Mouse (Mus musculus) cortical plate, adult 2 months (tissue): Measurements from ENCODE around the gene Rnf26. TPM values are rescaled to one million over a fixed set of nuclear protein-coding genes. Genes with fewer than 3 reads are reported as not detected.

Source experiments
- H3K27ac ChIP-seq: fragments of 200-500 bp; 2 replicates; pipeline ENCODE4 v1.5.1; 2012; ENCODE audit warnings: low read length, control low read depth, inconsistent platforms; ENCODE audit not compliant: insufficient read depth
- H3K4me1 ChIP-seq: fragments of 200-500 bp; 2 replicates; pipeline ENCODE4 v1.6.1; 2011; ENCODE audit warnings: low read length; ENCODE audit not compliant: control insufficient read depth, insufficient read depth
- H3K4me3 ChIP-seq: fragments of 200-500 bp; 2 replicates; pipeline ENCODE4 v1.5.1; 2011; ENCODE audit warnings: mild to moderate bottlenecking, low read length, control low read depth; ENCODE audit not compliant: insufficient read depth
- CTCF ChIP-seq: fragments of 200-500 bp; IDR thresholded peaks from 2 replicates; pipeline ENCODE4 v1.5.1; 2011; ENCODE audit warnings: mild to moderate bottlenecking, control low read depth, low read length; ENCODE audit not compliant: insufficient read depth; ENCODE audit errors: extremely low read depth
- POLR2A ChIP-seq: fragments of 200-500 bp; IDR thresholded peaks from 2 replicates; pipeline ENCODE4 v1.6.1; 2011; ENCODE audit warnings: mild to moderate bottlenecking, low read length, control low read depth; ENCODE audit not compliant: insufficient read depth; ENCODE audit errors: extremely low read depth
- polyA plus RNA-seq: library from polyadenylated mRNA; depleted of rRNA; stranded (reverse); fragments of >200 nt; gene quantifications from 2 replicates; pipeline ENCODE4 v1.2.3, GENCODE M21; 2012

Rnf26 gene
- polyA plus RNA-seq, 1 experiment, result 29.5 TPM

- Histone ChIP-seq H3K27ac (peak overlapping the region; percentile 87), H3K4me1 (peaks cover 15% of the 10 kb centered on the region), H3K4me3 (peak overlapping the region; percentile 53)
- TF ChIP-seq CTCF (no peak), POLR2A (no peak)
Measured at GRCm38 (mm10) chr9:44085276-44085675, 28.0 kb downstream of the Rnf26 start.

GRCm38 (mm10) chr9:44084659-44085229 lies 28.6 kb downstream of the Rnf26 start:
- Histone ChIP-seq H3K4me3 (peak overlapping the region; percentile 53), H3K27ac (peak overlapping the region; percentile 87)
- peak; percentile 77 for TF ChIP-seq POLR2A
- TF ChIP-seq CTCF, result no peak

GRCm38 (mm10) chr9:44084236-44084635 lies 29.1 kb downstream of the Rnf26 start:
- Histone ChIP-seq H3K4me3 (peak overlapping the region; percentile 53), H3K4me1 (peaks cover 21% of the 10 kb centered on the region), H3K27ac (peak overlapping the region; percentile 85)
- TF ChIP-seq CTCF (no peak), POLR2A (no peak)

More at GRCm38 (mm10) chr9:44084659-44085229, 28.6 kb downstream of the Rnf26 start:
- H3K4me1 ChIP-seq, result peaks cover 18% of the 10 kb centered on the region

GRCm38 (mm10) chr9:44083392-44084121 lies 29.8 kb downstream of the Rnf26 start:
- Histone ChIP-seq H3K4me1 (peaks cover 22% of the 10 kb centered on the region), H3K27ac (peak overlapping the region; percentile 85), H3K4me3 (peak overlapping the region; percentile 53)
- TF ChIP-seq CTCF (no peak), POLR2A (0 out of 2 replicates have a peak, but pooled peaks have one; percentile 17)

- TF ChIP-seq CTCF (no peak), POLR2A (no peak)
- H3K27ac ChIP-seq, result no peak overlapping the region
- no peak overlapping the region for H3K4me3 ChIP-seq
- H3K4me1 ChIP-seq, result peaks cover 24% of the 10 kb centered on the region
Measured at GRCm38 (mm10) chr9:44082266-44082665, 31.1 kb downstream of the Rnf26 start.

- TF ChIP-seq CTCF (no peak), POLR2A (no peak)
- H3K4me3 ChIP-seq, result no peak overlapping the region
- no peak overlapping the region for H3K27ac ChIP-seq
- peaks cover 24% of the 10 kb centered on the region for H3K4me1 ChIP-seq
Measured at GRCm38 (mm10) chr9:44081581-44081980, 31.7 kb downstream of the Rnf26 start.

- no peak for TF ChIP-seq CTCF
- TF ChIP-seq POLR2A, result no peak
- peaks cover 24% of the 10 kb centered on the region for H3K4me1 ChIP-seq
- H3K27ac ChIP-seq, result peak overlapping the region; percentile 78; the same call in 1 of the 2 replicates
- H3K4me3 ChIP-seq, result no peak overlapping the region
Measured at GRCm38 (mm10) chr9:44080953-44081352, 32.4 kb downstream of the Rnf26 start.

- no peak overlapping the region for H3K4me3 ChIP-seq
- H3K27ac ChIP-seq, result peak overlapping the region; percentile 86
- H3K4me1 ChIP-seq, result peaks cover 24% of the 10 kb centered on the region
- TF ChIP-seq CTCF (no peak), POLR2A (no peak)
Measured at GRCm38 (mm10) chr9:44079997-44080780, 33.1 kb downstream of the Rnf26 start.

- Histone ChIP-seq H3K4me1 (peaks cover 24% of the 10 kb centered on the region), H3K4me3 (no peak overlapping the region), H3K27ac (peak overlapping the region; percentile 86)
- TF ChIP-seq POLR2A (no peak), CTCF (no peak)
Measured at GRCm38 (mm10) chr9:44078955-44079756, 34.2 kb downstream of the Rnf26 start.
